Mouse (Mus musculus): ENCODE measurements around the gene Slc8a3.
A peak's percentile ranks its signal among the peaks of the same experiment; 100 is the strongest.

Slc8a3 gene

DNA sequence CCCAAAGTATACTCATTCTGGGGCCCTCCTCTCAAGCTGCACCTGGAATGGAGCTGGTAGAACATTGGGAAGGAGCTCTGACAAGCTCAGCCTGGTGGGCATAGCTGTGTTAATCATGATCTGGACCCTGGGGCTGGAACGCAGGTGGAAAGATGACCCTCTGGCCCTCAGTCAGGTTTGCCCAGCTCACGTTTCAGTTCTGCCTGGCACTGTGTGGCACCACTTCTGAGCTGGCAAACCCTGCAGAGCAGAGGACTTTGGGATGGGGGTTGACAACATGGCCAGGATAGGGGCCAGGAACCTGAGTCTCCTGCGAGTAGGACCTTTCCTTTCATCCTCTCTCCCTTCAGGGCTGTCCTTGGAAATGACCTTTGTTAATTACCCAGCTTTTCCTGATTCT lies 146.3 kb downstream of the Slc8a3 start:
- no peak for DNase-seq (ENCODE audit: extremely low read depth, insufficient read length, low spot score)

GRCm38 (mm10) chr12:81186081-81186480 lies 146.9 kb downstream of the Slc8a3 start:
- no peak for DNase-seq (ENCODE audit: extremely low read depth, insufficient read length, low spot score)

GRCm38 (mm10) chr12:81184967-81185366 lies 148.0 kb downstream of the Slc8a3 start:
- no peak for DNase-seq (ENCODE audit: extremely low read depth, insufficient read length, low spot score)

- peak; percentile 20 for DNase-seq (ENCODE audit: extremely low read depth, insufficient read length, low spot score)
Measured at GRCm38 (mm10) chr12:81182073-81182472, 150.9 kb downstream of the Slc8a3 start.

GRCm38 (mm10) chr12:81175252-81175651 lies 157.7 kb downstream of the Slc8a3 start:
- DNase-seq (ENCODE audit: extremely low read depth, insufficient read length, low spot score): no peak

- DNase-seq (ENCODE audit: extremely low read depth, insufficient read length, low spot score): no peak
Measured at GRCm38 (mm10) chr12:81173893-81174292, 159.1 kb downstream of the Slc8a3 start.

DNA sequence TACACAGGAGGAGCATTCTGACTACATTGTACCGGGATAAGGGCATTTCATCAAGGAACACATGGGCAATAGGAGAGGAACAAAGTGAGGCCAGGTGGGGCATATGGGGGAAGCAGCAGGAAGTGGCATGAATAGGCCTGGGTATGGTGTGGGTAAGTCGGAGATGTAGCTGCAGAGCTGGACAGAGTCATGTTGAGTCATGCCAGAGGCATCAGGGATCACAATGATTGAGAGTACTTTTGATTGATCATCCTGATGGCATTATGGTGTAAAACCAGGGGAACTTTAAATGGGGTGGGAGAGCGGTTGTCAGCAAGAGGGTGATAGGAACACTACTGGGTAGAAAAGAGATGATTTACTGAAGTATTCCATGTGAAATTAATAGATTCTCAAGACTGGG lies 160.0 kb downstream of the Slc8a3 start:
- no peak for DNase-seq (ENCODE audit: extremely low read depth, insufficient read length, low spot score)

DNA sequence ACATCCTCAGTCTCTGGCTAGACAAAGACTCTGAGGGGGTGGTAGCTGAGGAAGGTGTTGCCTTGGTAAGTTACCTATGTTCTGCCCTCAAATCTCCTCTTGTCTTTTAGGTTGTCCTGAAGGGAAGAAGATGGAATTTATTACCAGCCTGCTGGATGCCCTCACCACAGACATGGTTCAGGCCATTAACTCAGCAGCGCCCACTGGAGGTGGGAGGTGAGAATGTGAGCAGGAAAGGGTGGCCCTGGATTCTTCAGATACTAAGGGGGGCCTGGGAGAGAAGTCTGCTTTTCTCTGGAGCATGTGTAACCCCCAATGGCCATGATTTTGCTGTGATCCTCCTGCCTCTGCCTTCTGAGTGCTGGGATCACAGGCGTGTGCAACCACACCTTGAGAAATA lies 162.9 kb downstream of the Slc8a3 start:
- DNase-seq (ENCODE audit: extremely low read depth, insufficient read length, low spot score): no peak

DNA sequence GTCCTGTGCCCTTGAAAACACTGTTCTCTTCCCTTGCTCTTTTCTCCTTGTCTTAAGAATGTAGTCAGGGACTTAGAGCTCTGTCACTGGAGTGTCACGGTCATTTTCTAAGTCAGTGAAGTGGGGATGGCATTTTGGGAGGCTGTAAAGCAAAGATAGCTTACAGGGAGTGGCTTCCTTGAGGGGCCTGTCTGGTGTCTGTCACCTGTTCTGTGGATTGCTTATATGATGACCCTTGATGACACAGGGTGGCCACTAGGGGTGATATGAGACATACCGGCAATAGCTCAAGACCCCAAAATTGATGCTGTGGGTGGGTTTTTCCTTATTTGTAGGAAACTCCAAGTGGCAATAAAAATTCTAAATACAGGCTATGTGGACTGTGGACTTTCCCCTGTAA lies 164.5 kb downstream of the Slc8a3 start:
- no peak for DNase-seq (ENCODE audit: extremely low read depth, insufficient read length, low spot score)

DNA sequence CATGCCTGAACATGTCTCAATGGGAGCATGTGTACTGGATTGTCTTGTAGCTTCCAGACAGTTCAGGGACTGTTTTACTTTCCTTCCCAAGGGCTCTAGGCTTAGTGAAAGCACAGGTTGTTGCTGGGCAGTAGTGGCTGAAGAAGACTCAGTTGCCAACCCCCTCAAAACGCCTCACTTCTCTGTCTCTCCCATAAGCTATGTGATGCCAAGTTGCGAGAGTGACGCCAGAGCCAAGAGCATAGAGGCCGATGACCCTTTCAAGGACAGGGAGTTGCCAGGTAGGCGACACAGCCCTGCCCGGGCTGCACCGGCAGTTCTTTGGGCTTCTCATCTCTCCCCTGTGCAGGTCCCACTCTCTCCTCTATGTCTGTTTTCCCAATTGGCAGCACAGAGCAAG lies 164.9 kb downstream of the Slc8a3 start:
- DNase-seq (ENCODE audit: extremely low read depth, insufficient read length, low spot score): no peak

DNA sequence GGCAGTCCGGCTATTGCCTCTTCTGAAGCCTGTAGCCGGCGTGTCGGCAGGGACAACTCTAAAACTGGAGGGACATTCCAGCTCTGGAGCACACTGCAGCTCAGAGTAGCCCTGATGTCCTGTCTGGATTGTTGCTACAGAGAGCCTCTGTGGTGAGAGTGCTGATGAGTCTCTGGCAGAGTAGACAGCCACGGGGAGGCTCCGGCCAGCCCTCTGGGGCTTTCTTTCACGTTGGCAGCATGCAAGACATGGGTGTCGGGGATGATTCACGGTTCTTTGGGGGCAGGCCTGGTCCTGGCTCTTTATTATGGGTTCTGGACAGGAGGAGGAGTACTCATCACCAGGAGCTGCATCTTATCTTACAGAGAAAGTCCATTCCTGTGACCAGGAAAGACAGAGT lies 165.8 kb downstream of the Slc8a3 start:
- DNase-seq (ENCODE audit: extremely low read depth, insufficient read length, low spot score): no peak

DNA sequence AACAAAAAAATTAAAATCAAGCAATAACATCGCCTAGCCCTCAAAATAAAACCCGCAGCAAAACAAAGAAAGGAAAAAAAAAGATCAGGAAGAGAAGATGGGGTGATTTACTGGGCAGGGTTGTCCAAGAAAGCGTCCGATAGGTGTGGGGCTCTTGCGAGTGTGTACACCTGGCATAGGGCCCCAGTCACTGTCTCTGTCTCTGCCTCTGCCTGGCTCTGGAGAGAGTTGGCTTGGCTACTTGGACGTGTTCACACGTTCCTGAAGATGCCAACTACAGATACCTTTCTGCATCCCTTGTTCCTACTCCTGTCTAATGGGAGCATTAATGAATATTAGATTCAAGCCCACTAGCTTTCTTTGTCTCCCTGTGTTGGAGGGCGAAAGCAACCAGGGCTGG lies 166.4 kb downstream of the Slc8a3 start:
- no peak for DNase-seq (ENCODE audit: extremely low read depth, insufficient read length, low spot score)

- DNase-seq (ENCODE audit: extremely low read depth, insufficient read length, low spot score): no peak
Measured at GRCm38 (mm10) chr12:81166092-81166491, 166.9 kb downstream of the Slc8a3 start.

GRCm38 (mm10) chr12:81163566-81163965 lies 169.4 kb downstream of the Slc8a3 start:
- no peak for DNase-seq (ENCODE audit: extremely low read depth, insufficient read length, low spot score)

- peak; percentile 46 for DNase-seq (ENCODE audit: extremely low read depth, insufficient read length, low spot score)
Measured at GRCm38 (mm10) chr12:81163131-81163530, 169.8 kb downstream of the Slc8a3 start.

GRCm38 (mm10) chr12:81161282-81161681 lies 171.7 kb downstream of the Slc8a3 start:
- DNase-seq (ENCODE audit: extremely low read depth, insufficient read length, low spot score): no peak

DNA sequence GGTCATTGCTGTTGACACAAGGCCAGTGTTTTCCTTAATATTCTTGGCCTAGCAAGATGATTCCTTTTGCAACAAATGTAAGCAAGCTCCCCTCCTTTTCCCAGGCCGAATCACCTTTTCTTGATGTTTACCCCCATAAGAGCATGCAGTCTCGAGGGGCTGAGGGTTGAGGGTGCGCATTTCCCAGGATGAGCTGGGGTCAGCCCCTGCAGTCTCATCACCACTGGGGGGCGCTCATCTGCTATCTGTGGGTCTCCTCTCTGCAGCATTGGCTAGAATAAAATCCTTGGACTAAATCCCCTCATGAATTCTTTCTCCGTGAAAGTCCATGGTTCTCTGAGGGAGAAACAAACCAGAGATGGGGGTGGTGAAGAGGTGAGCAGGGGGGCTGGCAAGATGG lies 172.1 kb downstream of the Slc8a3 start:
- no peak for DNase-seq (ENCODE audit: extremely low read depth, insufficient read length, low spot score)

DNA sequence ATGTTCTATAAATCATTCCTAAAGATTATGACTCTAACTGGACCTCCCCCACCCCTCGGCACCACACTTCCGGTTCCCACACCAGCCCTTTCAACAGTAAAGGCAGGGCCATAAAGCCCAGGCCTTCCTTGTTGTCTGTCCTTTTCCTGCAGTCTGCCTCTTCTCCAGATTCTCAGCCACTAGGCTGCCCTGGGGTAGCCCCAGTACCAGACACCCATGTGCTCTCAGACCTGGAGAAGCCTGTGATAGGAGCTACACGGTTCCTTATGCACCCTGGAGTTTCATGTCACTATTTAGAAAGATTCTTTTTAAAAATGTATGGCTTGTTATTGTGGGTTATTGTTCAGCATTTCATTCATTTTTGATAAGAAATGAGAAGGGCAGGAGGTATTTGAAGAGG lies 172.6 kb downstream of the Slc8a3 start:
- DNase-seq (ENCODE audit: extremely low read depth, insufficient read length, low spot score): no peak

DNA sequence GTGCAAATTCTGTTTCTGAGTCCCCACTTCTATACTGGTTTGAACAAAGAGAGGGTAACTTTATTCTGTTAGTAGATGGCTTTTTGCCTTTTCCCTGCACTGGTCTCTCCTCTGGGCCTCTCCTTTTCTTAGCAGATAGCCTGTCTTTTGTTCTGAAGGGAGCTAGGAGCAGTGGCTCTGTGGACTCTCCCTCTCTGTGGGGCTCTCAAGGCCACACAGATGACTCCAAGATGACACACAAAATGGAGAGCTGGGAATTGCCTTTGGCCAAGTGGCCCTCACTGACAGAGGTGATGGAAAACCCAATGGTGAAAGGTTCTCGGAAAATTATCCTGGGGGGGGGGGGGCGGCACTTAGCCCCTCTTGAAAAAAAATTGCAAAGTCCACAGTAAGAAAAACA lies 173.0 kb downstream of the Slc8a3 start:
- no peak for DNase-seq (ENCODE audit: extremely low read depth, insufficient read length, low spot score)

DNA sequence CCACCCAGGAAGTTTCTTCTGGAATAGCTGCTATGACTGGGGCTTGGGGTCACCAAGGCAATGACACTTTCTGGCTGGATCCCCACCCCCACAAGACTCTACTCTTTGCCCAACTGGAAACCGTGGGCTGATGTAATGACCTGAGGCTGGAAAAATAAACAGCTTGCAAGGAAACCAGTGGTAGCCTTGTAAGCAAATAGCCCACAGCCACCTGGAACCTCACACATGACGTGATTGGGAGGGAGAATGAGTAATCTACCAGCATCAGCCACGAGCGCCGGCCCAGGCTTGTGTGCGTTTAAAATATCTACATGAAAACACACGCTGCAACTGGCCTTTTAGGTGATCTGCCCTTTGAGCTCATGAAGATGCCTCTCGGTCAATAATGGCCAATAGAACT lies 176.1 kb downstream of the Slc8a3 start:
- peak; percentile 55 for DNase-seq (ENCODE audit: extremely low read depth, insufficient read length, low spot score)

- peak; percentile 49 for DNase-seq (ENCODE audit: extremely low read depth, insufficient read length, low spot score)
Measured at GRCm38 (mm10) chr12:81155675-81156074, 177.3 kb downstream of the Slc8a3 start.

DNA sequence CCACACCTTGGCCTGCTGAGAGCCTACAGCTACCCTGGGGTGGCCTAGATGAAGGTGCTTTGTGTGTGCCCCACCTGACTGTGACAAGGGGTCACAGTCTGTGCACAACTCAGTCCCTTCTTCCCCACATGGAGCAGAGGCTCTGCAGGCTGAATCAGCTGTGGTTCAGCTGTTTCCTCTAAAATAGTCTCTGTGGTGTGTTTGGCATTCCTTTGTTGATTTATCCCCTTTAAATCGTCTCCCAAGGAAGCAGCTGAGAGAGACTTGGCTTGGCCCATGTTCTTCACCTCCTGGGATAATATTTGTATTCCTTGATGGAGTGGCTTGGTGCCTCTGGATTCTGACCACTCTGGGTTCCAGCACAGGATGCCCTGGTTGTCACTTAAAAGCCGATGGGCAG lies 180.9 kb downstream of the Slc8a3 start:
- DNase-seq (ENCODE audit: extremely low read depth, insufficient read length, low spot score): peak; percentile 16

- peak; percentile 72 for DNase-seq (ENCODE audit: extremely low read depth, insufficient read length, low spot score)
Measured at GRCm38 (mm10) chr12:81150917-81151316, 182.1 kb downstream of the Slc8a3 start.

DNA sequence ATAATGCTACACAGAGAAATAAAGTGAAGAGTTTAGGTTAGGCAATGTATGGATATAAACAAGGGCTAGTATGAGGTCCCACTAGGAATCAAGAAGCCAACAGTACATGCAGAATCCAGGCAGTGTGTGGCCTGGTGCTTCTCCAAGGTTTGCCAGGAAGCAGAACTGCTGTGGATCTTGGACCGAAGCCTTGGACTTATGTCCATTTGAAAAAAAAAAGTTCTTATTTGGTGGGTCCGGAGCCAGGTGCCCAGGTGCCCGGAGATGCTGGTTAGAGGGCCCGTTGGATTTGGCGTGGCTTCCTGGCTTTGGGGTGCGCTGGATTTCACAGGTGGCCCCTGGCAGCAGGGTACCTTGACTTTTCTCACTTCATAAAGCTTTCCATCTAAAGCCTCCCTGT lies 185.0 kb downstream of the Slc8a3 start:
- no peak for DNase-seq (ENCODE audit: extremely low read depth, insufficient read length, low spot score)
